Mouse (Mus musculus): ENCODE data around the gene Homer2. TPM values are rescaled to one million over a fixed set of nuclear protein-coding genes. Genes with fewer than 3 reads are reported as not detected.

The Homer2 gene
- polyA plus RNA-seq, 1 experiment from 2014 or later = 34.8 TPM

Other genes starting within 250 kb of the Homer2 start
- gene Ap3b2, start 213.6 kb downstream of the Homer2 start, polyA plus RNA-seq (2016; fragmentation: Nextera tagmentation; extraction: Ambion mirVana) = 73.3 and 75.0 TPM in 2 replicates
- not detected in 2 replicates for gene BC048679, start 209.2 kb downstream of the Homer2 start, polyA plus RNA-seq (2016; fragmentation: Nextera tagmentation; extraction: Ambion mirVana)
- 0.46 and 0.53 TPM in 2 replicates for gene Fsd2, start 140.6 kb downstream of the Homer2 start, polyA plus RNA-seq (2016; fragmentation: Nextera tagmentation; extraction: Ambion mirVana)
- gene Whamm, start 136.3 kb downstream of the Homer2 start, polyA plus RNA-seq (2016; fragmentation: Nextera tagmentation; extraction: Ambion mirVana) = 7.8 and 7.9 TPM in 2 replicates
- gene Ramac, start 55.4 kb upstream of the Homer2 start, polyA plus RNA-seq (2016; fragmentation: Nextera tagmentation; extraction: Ambion mirVana) = 117 and 125 TPM in 2 replicates
- gene 3110040N11Rik, start 82.0 kb upstream of the Homer2 start, polyA plus RNA-seq (2016; fragmentation: Nextera tagmentation; extraction: Ambion mirVana) = 43.2 and 44.6 TPM in 2 replicates
- 110 and 111 TPM in 2 replicates for gene Btbd1, start 121.9 kb upstream of the Homer2 start, polyA plus RNA-seq (2016; fragmentation: Nextera tagmentation; extraction: Ambion mirVana)
- not detected in 2 replicates for gene Gm10160, start 148.3 kb upstream of the Homer2 start, polyA plus RNA-seq (2016; fragmentation: Nextera tagmentation; extraction: Ambion mirVana)
- 13.0 and 13.5 TPM in 2 replicates for gene Tm6sf1, start 151.5 kb upstream of the Homer2 start, polyA plus RNA-seq (2016; fragmentation: Nextera tagmentation; extraction: Ambion mirVana)
- gene Hdgfl3, start 226.9 kb upstream of the Homer2 start, polyA plus RNA-seq (2016; fragmentation: Nextera tagmentation; extraction: Ambion mirVana) = 57.5 and 61.0 TPM in 2 replicates